Mouse (Mus musculus) thymus, adult 2 months (tissue): Measurements from ENCODE around the gene Srgap3.

Experiments used
- CTCF ChIP-seq: fragments of 200-500 bp; IDR thresholded peaks from 2 replicates; pipeline ENCODE4 v1.5.1; 2012; ENCODE audit warnings: mild to moderate bottlenecking, control low read depth, low read length, moderate library complexity, borderline replicate concordance; ENCODE audit not compliant: control insufficient read depth, poor library complexity, insufficient read depth; ENCODE audit errors: extremely low read depth
- POLR2A ChIP-seq: fragments of 200-500 bp; IDR thresholded peaks from 2 replicates; pipeline ENCODE4 v1.6.1; 2012; ENCODE audit warnings: mild to moderate bottlenecking, low read length, control low read depth, moderate library complexity; ENCODE audit not compliant: control insufficient read depth, poor library complexity, insufficient read depth; ENCODE audit errors: extremely low read depth

- TF ChIP-seq CTCF, result no peak
- no peak for TF ChIP-seq POLR2A
These were observed 157.2 kb downstream of the Srgap3 start for GRCm38 (mm10) chr6:112789901-112790300.
